In genomic region chr6:125572291-125573188, GRCm38 (mm10) we compare ENCODE assay signal across 8 mouse cellular contexts. TPM values are rescaled to one million over a fixed set of nuclear protein-coding genes. Genes with fewer than 3 reads are reported as not detected.
DNase-seq lines count a peak whose midpoint lies in the region; ATAC-seq and TF ChIP-seq lines count a peak whose summit lies in the region.

No protein-coding gene starts in this region.

- H3K27ac ChIP-seq in bone marrow macrophage, adult 2 months (ENCODE audit: insufficient read depth, low read depth, low read length) = peak overlapping the region; percentile 95
- 0 out of 2 replicates have a peak overlapping the region, but pooled peaks have one; percentile 41 for H3K27ac ChIP-seq in forebrain, embryonic 15.5 days (replicated peaks)
- H3K27ac ChIP-seq in layer of hippocampus, adult 2 months = peak overlapping the region; percentile 75

- H3K27me3 ChIP-seq in forebrain, embryonic 15.5 days = no peaks in the 10 kb centered on the region

- peak; percentile 66 to 70 for DNase-seq in B cell, adult 2 months
- DNase-seq in heart, postnatal 25 days (ENCODE audit: low spot score) = peak; percentile 72
- DNase-seq in layer of hippocampus, adult 2 months (ENCODE audit: low spot score in 2 of 2) = peak; percentile 65 to 68
- peak; percentile 84 to 89 for DNase-seq in lung, adult 18-20 months
- DNase-seq in thymus, adult 18-20 months = peak; percentile 33 to 51

- H3K9ac ChIP-seq in forebrain, embryonic 15.5 days (replicated peaks) = no peak overlapping the region

- H3K4me2 ChIP-seq in forebrain, embryonic 15.5 days (replicated peaks) = peak overlapping the region; percentile 46

- peak; percentile 60 for ATAC-seq in forebrain, embryonic 15.5 days (replicated peaks)
- ATAC-seq in neutrophil, adult 5-6 weeks (ENCODE audit: extremely low read depth, insufficient number of reproducible peaks, low FRiP score, poor library complexity, severe bottlenecking) = peak; percentile 63

- no peak for TF ChIP-seq CTCF in bone marrow macrophage, adult 2 months (IDR thresholded peaks at IDR 0.05; ENCODE audit: low read depth, low read length)
- no peak for TF ChIP-seq CTCF in layer of hippocampus, adult 2 months (conservative IDR thresholded peaks at IDR 0.05)

- peaks cover 8% of the 10 kb centered on the region for H3K4me1 ChIP-seq in bone marrow macrophage, adult 2 months (ENCODE audit: control insufficient read depth, insufficient read depth, low read length)
- peaks cover 13% of the 10 kb centered on the region for H3K4me1 ChIP-seq in forebrain, embryonic 15.5 days

- no peak for TF ChIP-seq POLR2A in bone marrow macrophage, adult 2 months (IDR thresholded peaks at IDR 0.05; ENCODE audit: borderline replicate concordance, low read depth, low read length)

- H3K4me3 ChIP-seq in bone marrow macrophage, adult 2 months (ENCODE audit: insufficient read depth, low read length) = peak overlapping the region; percentile 61
- peak overlapping the region; percentile 27 for H3K4me3 ChIP-seq in forebrain, embryonic 15.5 days
- peak overlapping the region; percentile 42 for H3K4me3 ChIP-seq in layer of hippocampus, adult 2 months

- no peaks in the 10 kb centered on the region for H3K9me3 ChIP-seq in forebrain, embryonic 15.5 days

- intact Hi-C loops in heart, postnatal 25 days (cut with DNase I) = no loop called here

- WGBS in forebrain, embryonic 15.5 days = 26% methylated on average over 18 of the region's 18 CpGs

- no peaks in the 10 kb centered on the region for H3K36me3 ChIP-seq in forebrain, embryonic 15.5 days

RNA-seq across cellular contexts. Expression of gene Vwf, which starts 26.0 kb away (rescaled TPM):
- 9.0 and 11.0 TPM in 2 replicates for polyA plus RNA-seq in bone marrow macrophage, adult 2 months (2012; ENCODE audit: insufficient read depth, insufficient read length, missing spikeins)
- polyA plus RNA-seq in forebrain, embryonic 15.5 days (2015; fragmentation: Nextera tagmentation; extraction: Ambion mirVana) = 6.5 and 8.4 TPM in 2 replicates
- total RNA-seq in heart, postnatal 25 days (2021) = 100 to 1,000 TPM; 104 to 114 TPM
- total RNA-seq in layer of hippocampus, adult 2 months (2021) = 10 to 100 TPM; 13.2 to 23.5 TPM
- 5.7 and 8.6 TPM in 2 replicates for total RNA-seq in neutrophil, adult 5-6 weeks (2017)

Comparison
In these comparisons a context has a peak if more than half of its experiments do, and no peak if none do; other contexts are left out.
1. Peak in every context shown above with its lines: DNase-seq, ATAC-seq, H3K4me3 ChIP-seq and H3K27ac ChIP-seq.
2. H3K27ac ChIP-seq: peak in every context shown above with its lines; median percentile 95 in bone marrow macrophage, adult 2 months; 75 in layer of hippocampus, adult 2 months; 41 in forebrain, embryonic 15.5 days.
3. RNA of gene Vwf, which starts 26.0 kb away (total RNA-seq): 104 to 114 TPM in heart, postnatal 25 days; 13.2 to 23.5 TPM in layer of hippocampus, adult 2 months and 5.7 to 8.6 TPM in neutrophil, adult 5-6 weeks; every median in the first group is over 4 times any median in the second.